Mouse (Mus musculus): ENCODE measurements around the gene Pced1b. TPM values are rescaled to one million over a fixed set of nuclear protein-coding genes. Genes with fewer than 3 reads are reported as not detected.

Gene Pced1b
- polyA plus RNA-seq, 1 experiment from 2014 or later: 2.6 TPM

Other genes starting within 250 kb of the Pced1b start
- gene Slc38a4, start 191.2 kb upstream of the Pced1b start, polyA plus RNA-seq (2014; fragmentation: Nextera tagmentation; extraction: Ambion mirVana): 121 and 127 TPM in 2 replicates
- gene Amigo2, start 180 bp downstream of the Pced1b start, polyA plus RNA-seq (2014; fragmentation: Nextera tagmentation; extraction: Ambion mirVana): 4.6 and 4.7 TPM in 2 replicates

All from heart, embryonic 14.5 days (tissue).